Mouse (Mus musculus) urinary bladder, postnatal 14 days (tissue): ENCODE measurements around the gene Samsn1.

Experiments used
- DNase-seq: peaks from one replicate; pipeline ENCODE4 v3.0.0; 2021; ENCODE audit warnings: low spot score

Samsn1 gene

DNA sequence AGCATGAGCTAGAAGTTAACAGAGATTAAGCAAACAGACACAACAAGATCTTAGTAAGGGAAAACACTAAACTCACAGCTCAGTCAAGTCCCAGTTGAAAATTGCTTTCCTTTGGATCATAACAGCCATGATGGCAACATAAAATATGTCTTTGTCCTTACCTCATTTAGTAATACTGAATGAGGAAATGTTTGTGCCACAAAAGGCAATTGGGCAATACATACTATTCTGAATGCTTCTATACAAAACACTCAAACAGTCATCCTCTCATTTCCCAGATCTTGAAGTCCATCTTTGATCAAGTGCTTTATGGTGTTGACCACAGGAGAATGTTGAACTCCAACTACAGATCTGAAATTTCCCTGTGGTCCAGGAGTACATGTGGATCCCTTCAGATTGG is 88.7 kb downstream of the Samsn1 start:
- no peak for DNase-seq

DNA sequence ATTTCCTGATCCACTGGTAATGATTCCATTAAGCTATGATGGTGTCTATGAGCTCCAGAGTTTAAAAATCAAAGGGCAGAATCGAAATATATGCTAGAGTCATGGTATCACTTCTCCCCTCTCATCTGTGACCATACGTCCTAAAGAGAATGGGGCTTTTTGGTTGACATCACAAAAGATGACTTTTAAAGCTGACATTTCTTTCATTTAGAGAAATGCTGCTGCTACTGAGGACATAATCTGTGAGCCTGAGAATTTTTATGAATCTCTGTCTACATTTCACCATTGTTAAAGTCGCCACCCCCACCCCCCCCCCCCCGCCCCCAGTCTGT is 91.9 kb downstream of the Samsn1 start:
- no peak for DNase-seq

DNA sequence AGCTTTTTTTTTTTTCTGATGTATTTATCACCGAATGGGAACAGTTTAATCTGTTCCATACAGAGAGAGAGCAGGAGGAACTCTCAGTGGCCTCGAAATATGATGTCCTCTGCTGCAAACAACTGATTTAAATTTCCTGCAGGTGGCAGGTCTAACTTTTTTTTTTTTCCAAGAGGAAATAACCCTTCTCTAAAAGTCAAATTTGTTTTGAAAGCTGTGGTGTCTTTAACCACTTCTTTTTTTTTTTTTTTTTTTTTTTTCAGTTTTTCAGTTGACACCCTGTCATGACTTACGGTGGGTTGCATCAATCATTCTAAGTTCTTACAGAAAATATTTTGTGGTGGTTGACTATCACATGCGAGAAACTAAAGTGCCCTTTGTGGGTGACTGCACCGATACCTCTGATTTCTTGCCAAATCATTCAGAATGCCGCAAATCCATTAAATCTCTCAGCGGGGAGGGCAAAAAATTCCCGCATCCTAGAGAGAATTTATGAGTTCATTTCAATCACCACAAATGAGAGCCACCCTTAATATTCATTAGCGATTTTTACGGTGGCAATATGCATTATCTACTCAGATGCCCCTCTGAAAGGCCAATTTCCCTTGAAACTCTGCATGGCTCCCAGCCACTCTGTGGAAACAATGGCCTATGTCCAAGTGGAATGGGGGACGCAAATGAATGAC is 92.4 kb downstream of the Samsn1 start:
- no peak for DNase-seq

DNA sequence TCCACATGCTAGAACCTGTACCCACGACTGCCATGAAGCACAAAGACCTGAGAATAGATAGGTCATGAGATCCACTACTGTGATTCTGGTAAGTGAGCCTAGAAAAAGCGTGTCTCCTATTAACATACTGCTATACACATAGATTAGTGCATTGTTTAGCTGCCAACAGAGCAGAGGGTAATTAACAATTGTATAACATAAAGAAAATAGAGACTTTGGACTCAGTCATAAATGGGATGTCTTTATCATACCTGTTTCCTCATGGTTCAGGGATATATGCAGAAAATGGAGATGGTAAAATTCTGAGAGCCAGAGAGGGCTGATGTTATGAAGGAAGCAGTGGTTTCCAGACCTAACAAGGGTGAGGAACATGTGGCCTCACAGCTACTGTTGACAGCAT is 95.6 kb downstream of the Samsn1 start:
- DNase-seq, result no peak

DNA sequence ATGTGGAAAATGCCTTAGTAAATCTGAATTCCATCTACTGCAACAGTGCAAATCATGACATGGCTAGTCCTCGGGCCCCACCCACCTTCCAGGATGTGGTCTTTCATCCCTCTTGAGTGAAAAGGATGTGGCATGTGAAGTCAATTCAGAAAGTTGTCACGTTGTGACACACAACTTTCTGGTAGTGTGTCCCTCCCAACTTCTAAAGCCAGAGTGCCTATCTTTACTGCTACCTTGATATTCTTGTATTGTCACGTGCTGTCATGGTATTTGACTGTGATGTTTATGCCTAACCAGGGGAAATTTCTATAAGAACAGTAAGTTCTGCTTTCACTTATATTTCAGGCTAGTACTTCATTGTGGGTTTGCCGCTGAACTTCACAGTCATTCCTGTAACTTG is 101.2 kb downstream of the Samsn1 start:
- no peak for DNase-seq

DNA sequence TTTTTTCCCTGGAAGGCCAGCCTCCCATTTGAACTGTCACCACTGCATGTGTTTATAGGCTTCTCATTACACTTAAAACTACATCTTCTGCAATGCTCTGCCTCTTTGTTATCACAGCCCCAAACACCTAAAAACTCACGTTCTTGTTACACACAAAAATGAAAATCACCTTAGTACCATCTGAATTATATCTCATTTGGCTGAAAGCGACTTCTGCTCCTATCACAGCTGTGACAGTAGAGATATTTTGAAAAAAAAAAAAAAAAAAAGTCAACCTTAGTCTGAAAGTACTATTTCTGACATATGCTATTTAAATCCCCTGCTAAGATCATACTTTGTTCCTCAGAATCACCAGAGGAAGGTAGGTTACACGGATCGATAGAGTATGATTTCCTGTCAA is 102.8 kb downstream of the Samsn1 start:
- DNase-seq, result no peak

DNA sequence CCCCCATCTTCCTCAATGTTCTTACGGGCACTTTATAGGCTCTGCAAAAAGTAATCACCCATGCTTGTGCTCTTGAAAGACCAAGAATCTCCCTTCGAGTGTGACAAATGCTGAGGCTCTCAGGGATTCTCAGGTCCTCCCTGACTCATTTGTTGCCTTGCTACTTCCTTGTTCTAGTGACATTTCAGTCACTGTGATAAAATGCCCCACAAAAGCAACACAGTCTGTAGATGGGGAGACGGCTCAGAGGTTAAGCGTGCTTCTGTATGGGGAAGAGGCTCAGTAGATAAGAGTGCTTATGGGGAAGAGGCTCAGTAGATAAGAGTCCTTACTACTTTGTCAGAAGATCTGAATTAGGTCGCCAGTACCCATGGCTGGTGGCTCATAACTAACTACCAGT is 104.4 kb downstream of the Samsn1 start:
- no peak for DNase-seq

DNA sequence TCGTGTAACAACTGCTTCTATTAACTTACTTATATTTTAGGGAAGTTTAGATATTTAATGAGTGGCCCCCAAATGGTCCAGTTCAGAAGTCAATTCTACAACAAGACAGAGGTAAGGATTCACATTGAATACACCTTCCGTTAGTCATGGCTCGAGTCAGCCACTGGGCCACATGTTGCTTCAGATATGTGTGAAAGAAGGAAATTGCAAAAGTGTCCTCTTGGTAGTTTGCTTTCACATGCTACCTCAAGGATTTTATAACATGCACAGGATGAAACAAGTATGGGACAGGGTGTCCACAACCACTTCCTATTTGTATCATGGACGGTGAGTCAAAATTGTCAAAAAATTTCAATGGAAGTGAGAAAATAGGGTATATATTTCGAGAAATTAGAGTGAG is 110.0 kb downstream of the Samsn1 start:
- no peak for DNase-seq

GRCm38 (mm10) chr16:75908635-75909494 is 113.2 kb downstream of the Samsn1 start:
- DNase-seq, result no peak

GRCm38 (mm10) chr16:75906790-75907189 is 115.3 kb downstream of the Samsn1 start:
- DNase-seq, result no peak

DNA sequence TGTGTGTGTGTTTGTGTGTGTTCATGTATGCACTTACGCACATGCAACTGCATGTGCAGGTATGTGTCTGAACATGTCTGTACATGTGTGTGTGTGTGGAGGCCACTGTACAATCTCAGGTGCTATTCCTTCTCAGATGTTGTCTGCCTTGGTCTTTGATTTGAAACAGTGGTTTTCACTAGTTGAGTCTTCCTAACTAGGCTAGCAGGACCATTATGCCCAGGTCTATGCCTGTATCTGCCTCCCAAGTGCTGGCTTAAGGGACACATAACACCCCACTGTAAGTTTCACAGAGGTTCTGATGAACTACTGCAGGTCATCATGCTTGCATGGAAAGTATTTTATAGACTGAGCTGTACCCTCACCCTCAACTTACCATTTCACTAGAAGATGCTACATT is 115.8 kb downstream of the Samsn1 start:
- DNase-seq, result no peak

GRCm38 (mm10) chr16:75905324-75905723 is 116.8 kb downstream of the Samsn1 start:
- no peak for DNase-seq

DNA sequence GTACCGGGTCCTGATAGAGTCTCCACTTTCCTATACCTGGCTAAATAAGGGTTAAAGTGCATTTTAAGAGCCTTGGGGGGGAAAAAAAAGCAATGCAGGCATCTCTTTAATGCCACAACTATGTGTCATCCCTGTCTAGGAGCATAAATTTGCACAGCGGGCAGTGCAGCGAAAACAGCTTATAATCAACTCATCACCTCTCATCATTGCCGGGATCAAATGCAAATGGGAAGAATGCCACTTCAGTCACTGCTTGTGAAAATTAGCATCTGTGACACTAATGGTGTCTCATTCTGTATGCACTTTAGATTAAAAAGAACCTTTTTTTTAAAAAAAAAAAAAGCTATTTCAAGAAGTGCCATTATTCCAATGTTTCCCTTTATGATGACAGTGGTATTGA is 118.0 kb downstream of the Samsn1 start:
- no peak for DNase-seq

DNA sequence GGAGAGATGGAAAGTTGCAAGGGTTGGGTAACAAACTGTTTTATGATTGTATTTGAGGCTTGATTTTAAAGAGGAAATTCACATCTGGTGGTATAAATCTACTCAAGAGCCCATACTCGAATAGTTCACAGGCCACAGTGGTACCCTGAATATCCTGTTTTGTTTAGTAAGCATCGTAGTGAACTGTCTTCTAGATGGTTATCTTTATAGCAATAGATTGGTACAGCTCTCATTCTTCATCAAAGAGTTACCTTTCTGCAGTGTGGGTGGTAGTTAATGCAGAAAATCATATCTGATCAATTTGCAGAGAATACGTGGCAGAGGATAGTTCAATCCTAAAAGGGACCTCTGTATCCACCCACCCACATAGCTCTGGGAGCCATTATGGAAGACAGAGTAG is 119.1 kb downstream of the Samsn1 start:
- no peak for DNase-seq

DNA sequence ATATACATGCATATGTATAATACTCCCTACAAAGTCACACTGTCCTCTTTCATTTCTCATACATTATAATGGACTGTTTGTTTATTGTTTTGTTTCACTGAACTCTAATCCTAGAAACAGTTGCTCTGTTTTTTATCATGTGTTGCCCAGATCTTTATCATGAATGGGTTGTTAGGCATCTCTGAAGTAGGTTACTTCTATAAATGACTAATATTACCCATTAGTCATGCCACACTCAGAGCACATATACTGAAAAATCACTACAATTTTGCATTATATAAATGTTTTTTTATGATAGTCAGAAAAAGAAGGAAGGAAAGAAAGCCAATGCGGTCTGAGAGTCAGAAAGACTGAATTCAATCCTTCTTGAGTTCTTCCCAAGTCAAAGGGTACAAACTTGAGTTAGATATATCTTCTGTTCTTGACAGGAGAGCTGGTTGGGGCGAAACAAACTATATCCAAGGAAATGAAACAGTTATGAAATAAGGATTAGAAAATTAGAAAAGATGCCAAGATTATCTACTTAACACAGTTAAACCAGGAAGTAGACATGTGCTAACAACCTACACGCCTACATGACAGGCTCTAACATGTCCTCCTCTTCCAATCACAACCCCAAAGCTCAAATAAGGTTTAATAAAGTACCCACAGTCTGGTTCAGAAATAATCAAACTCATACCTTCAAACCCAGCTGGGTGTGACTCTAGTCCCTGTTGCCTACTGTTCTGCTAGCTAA is 122.0 kb downstream of the Samsn1 start:
- DNase-seq, result no peak

GRCm38 (mm10) chr16:75897828-75898367 is 124.2 kb downstream of the Samsn1 start:
- DNase-seq, result no peak

DNA sequence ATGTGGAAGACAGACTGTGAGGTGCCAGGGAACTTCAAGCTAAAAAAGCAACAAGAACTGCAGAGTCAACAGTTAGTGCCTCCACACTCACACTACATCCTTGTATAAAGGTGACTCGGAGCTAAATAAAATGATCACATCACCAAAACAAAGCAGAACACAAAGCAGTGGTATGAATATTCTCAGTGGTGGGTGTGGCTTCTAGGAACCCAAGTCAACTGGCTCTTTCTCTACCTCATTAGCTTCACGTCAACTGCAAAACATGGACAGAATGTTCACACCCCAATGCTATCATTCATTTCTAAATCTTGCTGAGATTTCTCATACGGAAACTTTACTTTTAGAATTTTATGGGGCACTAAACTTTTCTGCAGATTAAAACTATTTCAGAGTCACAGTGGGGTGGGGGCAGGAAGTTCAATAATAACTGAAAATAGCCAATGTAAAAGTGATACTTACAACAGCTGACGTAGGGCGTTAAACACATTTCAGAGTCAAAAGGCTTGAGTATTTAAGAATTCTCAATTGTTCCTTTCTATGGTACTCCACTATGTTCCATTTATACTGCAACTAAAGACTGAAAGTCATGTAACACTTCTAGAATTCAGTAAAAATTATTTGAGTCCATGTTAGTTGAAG is 127.7 kb downstream of the Samsn1 start:
- DNase-seq, result no peak

DNA sequence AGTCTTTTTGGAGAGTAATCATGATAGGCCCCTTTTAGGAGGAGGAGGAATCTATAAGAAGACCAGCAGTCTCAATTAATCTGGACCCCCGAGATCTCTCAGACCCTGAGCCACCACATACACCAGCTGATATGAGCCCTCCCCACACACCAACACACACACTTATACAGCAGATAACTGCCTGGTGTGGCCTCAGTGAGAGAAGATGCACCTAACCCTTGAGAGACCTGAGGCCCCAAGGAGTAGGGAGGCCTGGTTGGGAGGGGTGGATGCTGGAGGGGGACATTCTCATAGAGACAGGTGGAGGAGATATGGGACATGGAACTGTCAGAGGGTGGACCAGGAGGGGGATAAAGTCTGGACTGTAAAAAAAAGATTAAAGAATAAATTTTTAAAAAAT is 128.6 kb downstream of the Samsn1 start:
- DNase-seq, result no peak

- no peak for DNase-seq
Observed at GRCm38 (mm10) chr16:75889081-75889646, 132.9 kb downstream of the Samsn1 start.

DNA sequence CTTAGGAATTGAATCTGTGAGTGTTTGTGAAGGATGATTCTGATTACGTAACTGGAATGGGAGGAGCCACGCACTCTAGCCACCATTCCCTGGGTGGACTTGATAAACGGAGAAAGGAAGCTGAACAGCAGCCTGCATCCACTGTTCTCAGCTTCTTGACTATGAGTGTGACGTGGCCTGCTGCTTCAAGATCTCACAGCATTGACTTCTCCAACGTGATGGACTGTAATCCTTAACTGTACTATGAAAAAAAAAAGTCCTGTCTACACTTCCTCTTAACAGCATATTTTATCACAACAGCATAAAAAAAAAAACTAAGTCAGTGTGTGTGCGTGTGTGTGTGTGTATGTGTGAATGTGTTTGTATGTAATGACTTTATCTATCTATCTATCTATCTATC is 134.9 kb downstream of the Samsn1 start:
- DNase-seq, result no peak

- DNase-seq, result no peak
Observed at GRCm38 (mm10) chr16:75878885-75879284, 143.2 kb downstream of the Samsn1 start.

DNA sequence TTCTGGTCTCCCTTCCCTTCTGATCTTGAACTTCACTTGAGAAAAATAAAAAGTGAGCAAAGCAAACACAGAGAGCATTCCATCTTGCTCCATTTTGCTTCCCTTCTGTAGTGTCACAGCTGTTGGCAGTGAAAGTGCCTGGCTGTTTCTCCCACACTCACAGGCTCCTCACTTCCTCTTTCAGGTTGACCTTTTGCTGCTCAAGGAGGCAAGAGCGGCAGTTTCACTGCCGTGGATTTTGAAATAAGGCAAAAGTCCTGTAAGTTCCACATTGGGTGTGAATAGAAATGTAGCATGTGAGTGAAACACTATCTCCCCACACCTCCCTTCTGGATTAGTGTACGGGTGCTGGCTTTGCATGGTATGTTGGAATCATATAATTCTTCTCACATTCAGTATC is 144.9 kb downstream of the Samsn1 start:
- DNase-seq, result peak; percentile 5
